Mouse (Mus musculus): ENCODE data around the gene Rps2. TPM values are rescaled to one million over a fixed set of nuclear protein-coding genes. Genes with fewer than 3 reads are reported as not detected.

Gene Rps2
- polyA plus RNA-seq, 1 experiment from 2014 or later, result 1,841 TPM

- 0 out of 2 replicates have a peak, but pooled peaks cover 6% of the 10 kb centered on the region for H3K36me3 ChIP-seq
- no peak for DNase-seq (ENCODE audit: low spot score)
- peaks cover 7% of the 10 kb centered on the region for H3K4me1 ChIP-seq
- no peak overlapping the region for H3K27ac ChIP-seq (replicated peaks)
- no peak overlapping the region for H3K4me3 ChIP-seq
- 85% methylated on average over 8 of the region's 8 CpGs for WGBS
- 0 out of 2 replicates have a peak, but pooled peaks cover 10% of the 10 kb centered on the region for H3K27me3 ChIP-seq (ENCODE audit: low read depth, poor library complexity, severe bottlenecking)
- no peaks in the 10 kb centered on the region for H3K9me3 ChIP-seq (replicated peaks)
Measured at GRCm38 (mm10) chr17:24742307-24742706, 24.4 kb downstream of the Rps2 start.

GRCm38 (mm10) chr17:24743896-24744295, 26.0 kb downstream of the Rps2 start:
- H3K36me3 ChIP-seq, result 0 out of 2 replicates have a peak, but pooled peaks cover 6% of the 10 kb centered on the region

GRCm38 (mm10) chr17:24744381-24744780, 26.5 kb downstream of the Rps2 start:
- 81% methylated on average over 3 of the region's 3 CpGs for WGBS
- H3K4me1 ChIP-seq, result no peaks in the 10 kb centered on the region
- no peak overlapping the region for H3K4me3 ChIP-seq
- H3K9me3 ChIP-seq (replicated peaks), result no peaks in the 10 kb centered on the region
- no peak overlapping the region for H3K27ac ChIP-seq (replicated peaks)
- H3K36me3 ChIP-seq, result 0 out of 2 replicates have a peak, but pooled peaks cover 6% of the 10 kb centered on the region
- 0 out of 2 replicates have a peak, but pooled peaks cover 13% of the 10 kb centered on the region for H3K27me3 ChIP-seq (ENCODE audit: low read depth, poor library complexity, severe bottlenecking)
- no peak for DNase-seq (ENCODE audit: low spot score)

More at GRCm38 (mm10) chr17:24743896-24744295, 26.0 kb downstream of the Rps2 start:
- DNase-seq (ENCODE audit: low spot score), result no peak
- Histone ChIP-seq H3K4me3 (no peak overlapping the region), H3K4me1 (no peaks in the 10 kb centered on the region), H3K27me3 (ENCODE audit: low read depth, poor library complexity, severe bottlenecking) (0 out of 2 replicates have a peak, but pooled peaks cover 10% of the 10 kb centered on the region), H3K9me3 (replicated peaks) (no peaks in the 10 kb centered on the region), H3K27ac (replicated peaks) (no peak overlapping the region)
- 75% methylated on average over 5 of the region's 5 CpGs for WGBS

GRCm38 (mm10) chr17:24745526-24746497, 27.9 kb downstream of the Rps2 start:
- WGBS, result 19% methylated on average over 7 of the region's 7 CpGs
- Histone ChIP-seq H3K27ac (replicated peaks) (no peak overlapping the region), H3K9me3 (replicated peaks) (no peaks in the 10 kb centered on the region), H3K4me1 (no peaks in the 10 kb centered on the region), H3K36me3 (no peaks in the 10 kb centered on the region), H3K27me3 (ENCODE audit: low read depth, poor library complexity, severe bottlenecking) (peaks cover 27% of the 10 kb centered on the region), H3K4me3 (no peak overlapping the region)
- DNase-seq (ENCODE audit: low spot score), result peak; percentile 77

- H3K9me3 ChIP-seq (replicated peaks), result no peaks in the 10 kb centered on the region
- 64% methylated on average over 4 of the region's 4 CpGs for WGBS
- no peak overlapping the region for H3K4me3 ChIP-seq
- H3K27me3 ChIP-seq (ENCODE audit: low read depth, poor library complexity, severe bottlenecking), result peaks cover 39% of the 10 kb centered on the region
- no peak overlapping the region for H3K27ac ChIP-seq (replicated peaks)
- no peak for DNase-seq (ENCODE audit: low spot score)
- H3K4me1 ChIP-seq, result no peaks in the 10 kb centered on the region
- H3K36me3 ChIP-seq, result no peaks in the 10 kb centered on the region
Measured at GRCm38 (mm10) chr17:24746986-24747385, 29.1 kb downstream of the Rps2 start.

- H3K27ac ChIP-seq (replicated peaks), result no peak overlapping the region
- no peak for DNase-seq (ENCODE audit: low spot score)
- H3K4me3 ChIP-seq, result no peak overlapping the region
- no peaks in the 10 kb centered on the region for H3K9me3 ChIP-seq (replicated peaks)
- no peaks in the 10 kb centered on the region for H3K36me3 ChIP-seq
- peaks cover 20% of the 10 kb centered on the region for H3K4me1 ChIP-seq
- WGBS, result 19% methylated on average over 4 of the region's 4 CpGs
- peaks cover 75% of the 10 kb centered on the region for H3K27me3 ChIP-seq (ENCODE audit: low read depth, poor library complexity, severe bottlenecking)
Measured at GRCm38 (mm10) chr17:24751528-24751927, 33.6 kb downstream of the Rps2 start.

GRCm38 (mm10) chr17:24752415-24753394, 34.8 kb downstream of the Rps2 start, which contains the start of gene Hs3st6:
Hs3st6 (plus strand) TSS chr17:24752988.
- peak within 1 kb of the TSS; percentile 72 for H3K4me3 ChIP-seq
- WGBS, result under 1% methylated on average over 78 of the region's 82 CpGs
- DNase-seq (ENCODE audit: low spot score), result peak; percentile 71
- H3K27me3 ChIP-seq (ENCODE audit: low read depth, poor library complexity, severe bottlenecking), result peaks cover 86% of the 10 kb centered on the region
- peaks cover 20% of the 10 kb centered on the region for H3K4me1 ChIP-seq
- H3K9me3 ChIP-seq (replicated peaks), result no peaks in the 10 kb centered on the region
- 0 out of 2 replicates have a peak within 1 kb of the TSS, but pooled peaks have one; percentile 33 for H3K27ac ChIP-seq (replicated peaks)
- H3K36me3 ChIP-seq, result no peaks in the 10 kb centered on the region

- WGBS, result 95% methylated on average over 1 of the region's 1 CpGs
- DNase-seq (ENCODE audit: low spot score), result no peak
- Histone ChIP-seq H3K4me1 (peaks cover 17% of the 10 kb centered on the region), H3K4me3 (no peak overlapping the region), H3K36me3 (no peaks in the 10 kb centered on the region), H3K27me3 (ENCODE audit: low read depth, poor library complexity, severe bottlenecking) (peaks cover 61% of the 10 kb centered on the region), H3K27ac (replicated peaks) (no peak overlapping the region), H3K9me3 (replicated peaks) (no peaks in the 10 kb centered on the region)
Measured at GRCm38 (mm10) chr17:24757394-24757793, 39.5 kb downstream of the Rps2 start.

- DNase-seq (ENCODE audit: low spot score), result no peak
- Histone ChIP-seq H3K4me1 (peaks cover 15% of the 10 kb centered on the region; the same call in 1 of the 2 replicates), H3K4me3 (no peak overlapping the region), H3K36me3 (no peaks in the 10 kb centered on the region), H3K27me3 (ENCODE audit: low read depth, poor library complexity, severe bottlenecking) (peaks cover 24% of the 10 kb centered on the region), H3K27ac (replicated peaks) (no peak overlapping the region), H3K9me3 (replicated peaks) (no peaks in the 10 kb centered on the region)
- WGBS, result 64% methylated on average over 5 of the region's 5 CpGs
Measured at GRCm38 (mm10) chr17:24761121-24761520, 43.2 kb downstream of the Rps2 start.

GRCm38 (mm10) chr17:24765016-24765905, 47.3 kb downstream of the Rps2 start:
- Histone ChIP-seq H3K9me3 (replicated peaks) (no peaks in the 10 kb centered on the region), H3K36me3 (no peaks in the 10 kb centered on the region), H3K4me1 (peaks cover 22% of the 10 kb centered on the region; the same call in 1 of the 2 replicates), H3K4me3 (no peak overlapping the region), H3K27me3 (ENCODE audit: low read depth, poor library complexity, severe bottlenecking) (peaks cover 4% of the 10 kb centered on the region; the same call in 1 of the 2 replicates), H3K27ac (replicated peaks) (no peak overlapping the region)
- 61% methylated on average over 22 of the region's 22 CpGs for WGBS
- DNase-seq (ENCODE audit: low spot score), result no peak

GRCm38 (mm10) chr17:24766266-24766875, 48.5 kb downstream of the Rps2 start:
- Histone ChIP-seq H3K9me3 (replicated peaks) (no peaks in the 10 kb centered on the region), H3K4me3 (no peak overlapping the region), H3K4me1 (peaks cover 22% of the 10 kb centered on the region; the same call in 1 of the 2 replicates), H3K27me3 (ENCODE audit: low read depth, poor library complexity, severe bottlenecking) (peaks cover 4% of the 10 kb centered on the region; the same call in 1 of the 2 replicates), H3K36me3 (no peaks in the 10 kb centered on the region), H3K27ac (replicated peaks) (no peak overlapping the region)
- DNase-seq (ENCODE audit: low spot score), result no peak
- WGBS, result 25% methylated on average over 12 of the region's 12 CpGs

All from midbrain, embryonic 10.5 days (tissue).